Mouse (Mus musculus) testis, postnatal 10 days (tissue): Measurements from ENCODE around the gene Rpusd1.

ENCODE experiments used
- DNase-seq: peaks from one replicate; pipeline ENCODE4 v3.0.0; 2021; ENCODE audit warnings: low spot score

Rpusd1 gene

DNA sequence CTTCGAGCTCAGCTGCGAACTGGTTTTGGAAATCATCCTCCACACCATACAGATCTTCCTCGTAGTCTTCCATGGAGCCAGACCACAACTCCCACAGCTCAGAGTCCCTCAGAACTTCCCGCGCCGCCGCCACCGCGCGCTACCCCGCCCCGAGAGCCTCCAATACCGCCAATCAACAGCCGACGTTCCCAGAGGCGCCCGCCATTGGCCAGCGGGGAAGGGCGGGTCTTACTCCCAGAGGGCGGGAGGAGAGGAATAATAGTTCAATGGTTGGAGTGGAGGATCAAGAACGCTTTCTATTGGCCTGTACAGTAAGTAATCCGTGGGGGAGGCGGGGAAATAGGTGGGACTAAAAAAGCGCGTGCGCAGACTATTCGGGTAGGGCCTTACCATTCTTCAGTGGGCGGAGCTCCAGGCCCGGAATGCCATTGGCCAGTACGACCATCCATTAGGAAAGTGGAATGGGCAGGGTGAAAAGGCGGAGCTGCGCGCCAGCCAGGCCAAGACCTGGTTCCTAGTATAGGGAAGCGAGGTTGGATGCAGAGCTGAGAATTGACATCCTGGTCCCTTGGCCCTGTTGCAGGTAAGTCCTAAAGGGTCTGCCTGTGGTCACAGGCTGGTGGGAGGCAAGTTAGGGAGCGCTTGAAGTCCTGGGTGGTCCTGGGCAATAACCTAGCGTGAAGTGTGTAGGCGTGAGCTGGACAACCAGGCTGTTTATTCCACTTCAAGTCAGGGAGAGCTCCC, at the start of gene Rpusd1, which contains the start of gene Chtf18:
Gene Rpusd1, plus strand, starts transcription at position 406 of the 744 bp plus-strand sequence.
Gene Chtf18, minus strand, starts transcription at position 155 of the 744 bp plus-strand sequence.
- peak; percentile 99 for DNase-seq

DNA sequence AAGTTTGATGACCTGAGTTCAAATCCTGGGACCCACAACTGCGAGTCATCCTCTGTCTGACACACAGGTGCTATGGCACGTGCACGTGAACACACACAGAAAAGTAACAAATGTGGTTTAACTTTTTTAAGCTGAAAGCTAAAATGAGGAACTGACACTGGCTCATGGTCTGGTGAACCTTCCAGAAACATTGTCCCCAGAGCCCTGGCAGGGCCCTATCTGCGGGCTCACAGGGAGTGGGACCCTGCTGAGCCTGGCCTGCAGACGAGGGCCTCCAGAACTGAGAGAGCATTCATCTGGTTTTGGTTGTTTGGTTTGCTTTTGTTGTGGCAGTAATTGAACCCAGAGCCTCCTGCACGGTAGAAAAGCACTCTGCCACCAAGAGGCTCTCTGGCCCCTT, 49.5 kb upstream of the Rpusd1 start:
- DNase-seq, result no peak

- DNase-seq, result no peak
Measured at GRCm38 (mm10) chr17:25679818-25680217, 47.7 kb upstream of the Rpusd1 start.

GRCm38 (mm10) chr17:25681636-25682035, 45.8 kb upstream of the Rpusd1 start:
- DNase-seq, result no peak

- no peak for DNase-seq
Measured at GRCm38 (mm10) chr17:25686323-25686722, 41.1 kb upstream of the Rpusd1 start.

GRCm38 (mm10) chr17:25688922-25689321, 38.5 kb upstream of the Rpusd1 start:
- no peak for DNase-seq

GRCm38 (mm10) chr17:25696263-25696662, 31.2 kb upstream of the Rpusd1 start:
- DNase-seq, result no peak

- peak; percentile 84 for DNase-seq
Measured at GRCm38 (mm10) chr17:25698446-25698845, 29.0 kb upstream of the Rpusd1 start.

GRCm38 (mm10) chr17:25700863-25701496, 26.5 kb upstream of the Rpusd1 start:
- no peak for DNase-seq

- no peak for DNase-seq
Measured at GRCm38 (mm10) chr17:25709994-25710393, 17.5 kb upstream of the Rpusd1 start.

DNA sequence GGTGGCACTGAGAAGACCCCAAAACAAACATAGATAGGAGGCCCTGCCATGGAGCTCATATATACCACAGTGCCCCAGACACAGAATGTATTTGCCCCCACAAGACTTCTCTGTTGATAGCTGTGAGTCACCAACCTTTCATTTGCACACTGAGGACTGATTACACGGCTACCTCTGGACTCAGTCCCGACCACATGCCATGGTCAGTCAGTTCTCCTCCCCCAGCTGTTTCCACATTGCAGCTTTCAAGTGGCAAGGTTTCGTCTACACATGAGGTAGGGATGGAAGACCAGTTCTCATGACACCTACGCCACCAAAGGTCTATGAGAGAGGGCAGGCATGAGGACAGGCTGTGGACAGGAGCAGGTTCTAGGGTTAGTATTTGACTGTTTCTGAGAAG, 16.3 kb upstream of the Rpusd1 start:
- DNase-seq, result no peak

DNA sequence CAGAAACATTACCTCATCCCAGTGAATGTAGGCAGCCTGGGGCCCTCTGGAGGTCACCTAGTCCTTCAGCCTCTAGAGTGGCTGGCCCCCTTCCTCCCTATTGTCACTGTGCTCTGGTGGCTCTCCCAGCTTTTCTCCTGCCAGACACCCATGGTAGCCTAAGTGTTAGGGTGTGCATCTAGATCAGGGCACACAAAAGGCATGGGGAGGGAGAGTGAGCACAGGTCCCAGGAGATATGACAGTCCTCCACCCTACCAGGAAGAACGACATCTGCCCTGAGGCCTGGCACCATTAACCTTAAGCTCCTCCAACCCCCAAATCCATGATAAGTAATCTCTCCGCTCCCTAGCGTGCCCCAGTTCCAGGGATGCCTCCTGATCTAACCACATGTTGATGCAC, 11.8 kb upstream of the Rpusd1 start:
- DNase-seq, result no peak

DNA sequence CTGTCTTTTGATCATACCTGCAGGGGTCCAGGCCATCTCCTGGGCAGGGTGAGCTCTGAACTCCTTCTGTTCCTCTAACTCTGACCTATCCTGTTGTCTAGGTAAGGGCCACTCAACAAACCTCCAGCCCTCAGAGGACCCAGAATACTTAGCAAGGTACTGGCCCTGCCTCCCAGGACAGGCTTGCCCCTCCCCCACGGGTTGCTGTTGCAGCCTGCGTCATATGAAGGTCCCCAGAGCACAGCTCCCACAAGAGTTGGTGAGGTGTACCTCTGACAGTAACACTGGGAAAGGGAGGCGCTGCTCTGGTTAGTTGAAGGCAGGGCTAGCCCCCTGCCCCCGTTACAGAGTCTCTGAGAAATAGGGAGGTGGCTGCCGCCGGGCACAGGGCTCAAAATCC, 11.3 kb upstream of the Rpusd1 start:
- peak; percentile 57 for DNase-seq

GRCm38 (mm10) chr17:25716711-25717637, 10.5 kb upstream of the Rpusd1 start, which contains the start of gene Gng13:
Gene Gng13, plus strand, starts transcription at chr17:25717171.
- peak; percentile 64 for DNase-seq

DNA sequence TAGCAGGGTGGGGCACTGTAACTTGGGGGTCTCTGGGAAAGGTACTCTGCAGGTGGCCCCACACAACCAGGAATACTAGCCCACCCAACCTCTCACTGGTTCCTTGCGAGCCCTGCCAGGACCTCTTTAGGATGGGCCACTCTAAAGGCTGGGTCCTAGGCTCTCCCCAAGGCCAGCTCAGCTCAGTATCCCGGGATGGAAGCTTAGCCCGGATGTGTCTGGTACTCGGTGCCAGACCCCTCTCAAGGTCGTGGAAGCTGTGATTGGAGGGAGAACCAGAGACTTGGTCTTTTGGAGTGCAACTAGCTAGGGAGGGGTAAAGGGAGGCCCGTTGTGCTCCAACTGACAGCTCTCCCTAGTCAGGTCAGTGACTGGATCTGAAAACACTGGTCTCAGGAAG, 9.8 kb upstream of the Rpusd1 start:
- DNase-seq, result no peak

DNA sequence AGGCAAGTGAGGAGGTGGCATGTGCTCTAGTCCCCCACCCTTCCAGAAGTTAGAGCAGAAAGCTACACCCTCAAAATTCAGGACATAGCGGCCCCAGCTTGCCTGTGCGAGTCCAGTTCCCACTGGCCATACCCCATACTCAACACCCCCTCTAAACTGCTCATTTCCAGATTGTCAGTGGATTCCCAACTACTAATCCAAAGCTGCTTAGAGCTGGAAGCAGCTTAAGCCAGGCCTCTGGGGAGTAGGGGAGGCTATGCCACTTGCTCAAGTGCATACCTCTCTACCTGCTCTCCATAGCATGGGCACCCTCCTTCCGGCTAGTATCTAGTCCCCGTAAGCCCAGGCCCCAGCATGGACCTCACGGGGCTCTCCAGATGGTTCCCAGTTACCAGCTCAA, 6.0 kb upstream of the Rpusd1 start:
- DNase-seq, result no peak

DNA sequence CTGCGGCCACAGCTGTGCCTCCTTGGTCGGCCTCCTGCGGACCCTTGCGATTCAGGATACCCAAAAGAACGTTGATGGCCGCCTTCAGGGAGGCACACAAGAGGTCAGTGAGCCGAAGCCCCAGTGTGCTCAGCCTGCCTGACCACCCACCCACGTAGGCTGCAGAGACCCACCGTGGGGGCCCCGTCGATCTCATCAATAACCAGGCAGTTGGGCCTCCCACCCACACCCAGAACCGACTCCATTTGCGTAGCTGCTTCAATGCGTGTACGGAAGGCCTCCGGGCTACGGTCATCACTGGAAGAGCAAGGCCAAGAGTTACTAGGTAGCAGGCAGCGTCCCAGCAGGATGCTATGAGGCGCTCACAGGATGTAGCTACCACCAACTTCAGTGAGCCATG, 4.0 kb upstream of the Rpusd1 start:
- DNase-seq, result no peak

DNA sequence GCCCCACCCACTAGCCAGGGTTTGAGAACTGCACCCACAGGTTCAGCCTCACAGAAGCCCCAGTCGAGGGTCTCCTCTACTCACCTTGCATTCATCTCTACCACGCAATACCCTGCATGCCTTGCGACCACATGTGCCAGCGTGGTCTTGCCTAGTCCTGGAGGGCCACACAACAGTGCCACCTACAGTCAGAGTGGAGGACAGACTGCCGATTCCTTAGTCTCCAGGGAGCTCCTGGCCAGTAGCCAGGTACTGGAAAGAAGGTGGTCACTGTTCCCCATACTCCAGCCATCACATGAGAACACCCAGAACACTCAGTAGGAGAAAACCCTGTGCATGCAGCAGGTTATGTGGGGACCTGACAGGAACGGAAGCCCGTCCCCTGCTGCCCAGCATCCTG, 3.6 kb upstream of the Rpusd1 start:
- no peak for DNase-seq

GRCm38 (mm10) chr17:25725264-25725663, 2.2 kb upstream of the Rpusd1 start:
- DNase-seq, result no peak

DNA sequence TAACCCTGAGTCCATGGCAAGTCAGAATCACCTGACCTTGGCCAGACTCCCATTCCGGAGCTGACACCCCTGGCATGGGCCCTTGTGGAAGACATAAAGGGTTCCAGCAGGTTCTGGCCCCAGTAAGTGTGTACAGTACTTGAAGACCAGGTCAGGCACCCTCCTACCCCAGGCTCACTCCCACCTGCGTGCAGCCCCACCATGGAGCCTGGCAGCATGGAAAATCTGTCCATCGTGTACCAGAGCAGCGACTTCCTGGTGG, 470 bp downstream of the Rpusd1 start:
- no peak for DNase-seq

DNA sequence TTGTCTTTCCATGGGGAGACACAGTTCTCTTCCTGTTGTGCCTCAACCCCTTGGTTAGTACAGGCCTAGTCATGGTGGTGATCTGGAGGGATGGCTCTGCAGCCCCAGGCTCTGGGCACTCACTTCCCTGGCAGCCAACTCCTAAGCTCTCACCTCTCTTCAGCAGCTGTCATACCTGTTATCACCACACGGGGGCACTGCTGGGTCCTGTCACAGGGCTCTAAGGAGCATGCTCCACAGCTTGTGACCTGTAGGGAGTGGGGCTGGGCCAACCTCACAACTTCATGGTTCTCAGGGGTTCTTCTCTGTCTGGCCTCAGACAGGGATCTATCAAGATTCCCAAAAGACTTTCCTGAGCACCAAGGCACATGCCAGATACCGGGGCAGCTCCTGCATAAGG, 4.6 kb downstream of the Rpusd1 start:
- DNase-seq, result peak; percentile 93

DNA sequence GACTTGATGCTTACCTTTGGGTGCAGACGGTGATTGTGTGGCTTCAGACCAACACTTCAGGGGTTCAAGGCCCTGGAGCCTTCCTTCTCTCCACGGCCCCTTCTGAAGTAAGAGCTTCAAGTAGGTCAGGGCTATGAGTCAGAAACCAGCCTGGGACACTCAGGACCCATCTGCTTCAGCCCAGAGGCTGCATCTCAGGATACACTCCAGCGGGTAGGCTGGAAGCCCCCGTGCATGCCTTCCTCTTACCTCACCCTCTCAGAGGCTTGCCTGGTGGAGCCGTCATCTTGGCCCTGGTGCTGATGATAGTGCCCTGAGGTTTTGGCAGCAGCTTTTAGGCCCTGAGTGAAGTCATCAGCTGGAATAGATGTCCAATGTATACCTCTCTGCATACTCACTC, 7.8 kb downstream of the Rpusd1 start:
- DNase-seq, result no peak

- no peak for DNase-seq
Measured at GRCm38 (mm10) chr17:25735745-25736144, 8.3 kb downstream of the Rpusd1 start, which contains the start of gene Mslnl. Gene Mslnl, plus strand, starts transcription at chr17:25736042.
